Mouse (Mus musculus) stomach, postnatal 0 days (tissue): Measurements from ENCODE around the gene Sprr2e. TPM values are rescaled to one million over a fixed set of nuclear protein-coding genes. Genes with fewer than 3 reads are reported as not detected.

Source experiments
- ATAC-seq: fragments of 200-750 bp; cut with Nextera tagmentation; 2 replicates; pipeline ENCODE4 v1.8.0; 2017; ENCODE audit not compliant: low FRiP score, low TSS enrichment
- DNase-seq: peaks from one replicate; pipeline ENCODE4 v3.0.0-alpha.2; 2016; ENCODE audit warnings: low spot score
- H3K27ac ChIP-seq: fragments of 300-500 bp; sonication (generic); replicated peaks from 2 replicates; pipeline ENCODE4 v1.5.1; 2014; ENCODE audit warnings: mild to moderate bottlenecking, control low read depth
- H3K27me3 ChIP-seq: fragments of 300-500 bp; sonication (generic); 2 replicates; pipeline ENCODE4 v1.6.1; 2014; ENCODE audit warnings: low read length; ENCODE audit not compliant: control insufficient read depth, insufficient read depth
- H3K36me3 ChIP-seq: fragments of 300-500 bp; sonication (generic); 2 replicates; pipeline ENCODE4 v1.6.1; 2014; ENCODE audit warnings: low read length, mixed read lengths; ENCODE audit not compliant: control insufficient read depth, insufficient read depth
- H3K4me1 ChIP-seq: fragments of 300-500 bp; sonication (generic); replicated peaks from 2 replicates; pipeline ENCODE4 v1.6.1; 2014; ENCODE audit warnings: antibody characterized with exemption; ENCODE audit not compliant: control insufficient read depth, insufficient read depth
- H3K4me2 ChIP-seq: fragments of 300-500 bp; sonication (generic); replicated peaks from 2 replicates; pipeline ENCODE4 v1.6.1; 2014; ENCODE audit warnings: low read depth, mild to moderate bottlenecking, control low read depth, moderate library complexity
- H3K4me3 ChIP-seq: fragments of 300-500 bp; sonication (generic); 2 replicates; pipeline ENCODE4 v1.5.1; 2014; ENCODE audit warnings: low read depth, low read length, control low read depth
- H3K9ac ChIP-seq: fragments of 300-500 bp; sonication (generic); 2 replicates; pipeline ENCODE4 v1.6.1; 2014; ENCODE audit warnings: mild to moderate bottlenecking, low read length, control low read depth, mixed read lengths
- H3K9me3 ChIP-seq: fragments of 300-500 bp; sonication (generic); 2 replicates; pipeline ENCODE4 v1.6.1; 2016; ENCODE audit warnings: low read length; ENCODE audit not compliant: control insufficient read depth
- CTCF ChIP-seq: IDR thresholded peaks from 2 replicates; pipeline ENCODE4 v1.5.1; 2016; ENCODE audit warnings: antibody characterized with exemption, low read depth, mild to moderate bottlenecking, moderate library complexity
- EP300 ChIP-seq: optimal IDR thresholded peaks from 2 replicates; pipeline ENCODE3; 2016; ENCODE audit warnings: antibody characterized with exemption
- WGBS: fragments of 180-500 bp; shearing (Covaris S2); extraction: QIAGEN DNeasy Blood & Tissue Kit; methylation state at CpG from one replicate; pipeline ENCODE4 v1.1.7; 2014; 5-methylcytosine and 5-hydroxymethylcytosine counted together
- polyA plus RNA-seq: library from polyadenylated mRNA; unstranded; fragments of >200 nt; fragmentation: Nextera tagmentation; extraction: Ambion mirVana; gene quantifications from 2 replicates; pipeline ENCODE4 v1.2.1, GENCODE M21; 2015

The Sprr2e gene
- 0.33 and 0.47 TPM in 2 replicates for polyA plus RNA-seq

- Histone ChIP-seq H3K27me3 (no peaks in the 10 kb centered on the region), H3K4me2 (no peak within 1 kb of the TSS), H3K4me3 (no peak within 1 kb of the TSS), H3K9ac (no peak within 1 kb of the TSS), H3K4me1 (no peaks in the 10 kb centered on the region), H3K27ac (no peak within 1 kb of the TSS), H3K9me3 (no peaks in the 10 kb centered on the region), H3K36me3 (no peaks in the 10 kb centered on the region)
- DNase-seq: no peak
- 84% methylated on average over 2 of the region's 2 CpGs for WGBS
- TF ChIP-seq CTCF (no peak), EP300 (no peak)
- no peak for ATAC-seq
These were observed at the start of gene Sprr2e for GRCm38 (mm10) chr3:92351843-92352242. Sprr2e (plus strand) TSS chr3:92352143.

- H3K4me2 ChIP-seq: no peak overlapping the region
- DNase-seq: no peak
- H3K9ac ChIP-seq: no peak overlapping the region
- 89% methylated on average over 1 of the region's 1 CpGs for WGBS
- no peak overlapping the region for H3K4me3 ChIP-seq
- no peak for TF ChIP-seq EP300
- TF ChIP-seq CTCF: no peak
- no peaks in the 10 kb centered on the region for H3K9me3 ChIP-seq
- H3K27ac ChIP-seq: no peak overlapping the region
- no peaks in the 10 kb centered on the region for H3K27me3 ChIP-seq
- no peak for ATAC-seq
- H3K36me3 ChIP-seq: no peaks in the 10 kb centered on the region
- no peaks in the 10 kb centered on the region for H3K4me1 ChIP-seq
These were observed 44.5 kb upstream of the Sprr2e start for GRCm38 (mm10) chr3:92307406-92307805.

GRCm38 (mm10) chr3:92316320-92316719, 35.6 kb upstream of the Sprr2e start, which contains the start of gene Sprr2b:
Sprr2b (plus strand) TSS chr3:92316620.
- no peak within 1 kb of the TSS for H3K4me2 ChIP-seq
- 71% methylated on average over 2 of the region's 2 CpGs for WGBS
- no peak for ATAC-seq

GRCm38 (mm10) chr3:92317384-92317783, 34.6 kb upstream of the Sprr2e start:
- Histone ChIP-seq H3K36me3 (no peaks in the 10 kb centered on the region), H3K9me3 (no peaks in the 10 kb centered on the region), H3K4me3 (no peak overlapping the region), H3K4me2 (no peak overlapping the region), H3K9ac (no peak overlapping the region), H3K27me3 (no peaks in the 10 kb centered on the region), H3K27ac (no peak overlapping the region), H3K4me1 (no peaks in the 10 kb centered on the region)
- ATAC-seq: no peak
- WGBS: 86% methylated on average over 2 of the region's 2 CpGs
- DNase-seq: no peak
- TF ChIP-seq EP300 (no peak), CTCF (no peak)

More at GRCm38 (mm10) chr3:92316320-92316719, 35.6 kb upstream of the Sprr2e start, which contains the start of gene Sprr2b:
- Histone ChIP-seq H3K9ac (no peak within 1 kb of the TSS), H3K27ac (no peak within 1 kb of the TSS), H3K4me1 (no peaks in the 10 kb centered on the region), H3K4me3 (no peak within 1 kb of the TSS), H3K9me3 (no peaks in the 10 kb centered on the region), H3K36me3 (no peaks in the 10 kb centered on the region), H3K27me3 (no peaks in the 10 kb centered on the region)
- DNase-seq: no peak
- TF ChIP-seq CTCF (no peak), EP300 (no peak)

- DNase-seq: no peak
- H3K4me1 ChIP-seq: no peaks in the 10 kb centered on the region
- no peak overlapping the region for H3K27ac ChIP-seq
- no peak for TF ChIP-seq CTCF
- no peak overlapping the region for H3K4me3 ChIP-seq
- no peaks in the 10 kb centered on the region for H3K36me3 ChIP-seq
- H3K27me3 ChIP-seq: no peaks in the 10 kb centered on the region
- no peak overlapping the region for H3K9ac ChIP-seq
- H3K4me2 ChIP-seq: no peak overlapping the region
- ATAC-seq: peak; percentile 72; the same call in 1 of the 2 replicates
- H3K9me3 ChIP-seq: no peaks in the 10 kb centered on the region
- WGBS: 44% methylated on average over 1 of the region's 1 CpGs
These were observed 15.7 kb upstream of the Sprr2e start for GRCm38 (mm10) chr3:92336278-92336677.

DNA sequence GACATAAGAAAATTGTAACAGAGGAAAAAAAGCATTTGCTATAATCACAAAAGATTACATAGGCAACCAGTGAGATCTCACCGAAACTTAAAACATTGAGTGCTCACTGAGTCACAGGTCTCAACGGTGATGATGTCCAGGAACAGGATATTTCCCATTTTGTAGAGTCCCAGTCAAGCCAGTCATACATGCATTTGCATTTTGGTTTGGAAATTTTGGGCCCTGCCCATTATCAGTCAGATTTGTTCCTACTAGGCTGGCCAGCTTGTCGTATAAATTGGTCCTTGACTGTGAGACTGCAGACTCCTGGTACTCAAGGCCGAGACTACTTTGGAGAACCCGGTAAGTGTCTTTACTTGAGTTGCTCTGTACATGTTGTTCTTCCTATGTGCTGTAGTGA, 13.1 kb upstream of the Sprr2e start, which contains the start of gene Sprr2d:
Gene Sprr2d (plus strand): TSS at position 301 of the 400 bp plus-strand sequence.
- no peak for ATAC-seq
- no peak within 1 kb of the TSS for H3K27ac ChIP-seq
- no peak for DNase-seq
- WGBS: 88% methylated on average over 5 of the region's 5 CpGs
- no peak within 1 kb of the TSS for H3K4me3 ChIP-seq
- H3K36me3 ChIP-seq: no peaks in the 10 kb centered on the region
- H3K9ac ChIP-seq: no peak within 1 kb of the TSS
- H3K4me1 ChIP-seq: no peaks in the 10 kb centered on the region
- no peaks in the 10 kb centered on the region for H3K27me3 ChIP-seq
- no peak within 1 kb of the TSS for H3K4me2 ChIP-seq
- no peaks in the 10 kb centered on the region for H3K9me3 ChIP-seq
- TF ChIP-seq CTCF (no peak), EP300 (no peak)
